Mouse (Mus musculus) activated CD4-positive, CD25-positive, alpha-beta regulatory T cell, adult 9 weeks (primary cell): ENCODE results near the gene Tesc. TPM values are rescaled to one million over a fixed set of nuclear protein-coding genes. Genes with fewer than 3 reads are reported as not detected.

Source experiments
- polyA plus RNA-seq: library from polyadenylated mRNA; unstranded; fragments of 100-300 nt; shearing (Covaris generic); gene quantifications from one replicate; pipeline ENCODE4 v1.2.1, GENCODE M21; 2017

The Tesc gene
- 22.0 TPM for polyA plus RNA-seq

GRCm38 (mm10) chr5:118027698-118028190 is at the start of gene Tesc:
Gene Tesc, plus strand, starts transcription at chr5:118027743.

Other genes starting within 250 kb of the Tesc start
- gene Nos1, start 246.7 kb upstream of the Tesc start, polyA plus RNA-seq, result 0.10 TPM
- 11.7 TPM for gene Fbxo21, start 51.0 kb upstream of the Tesc start, polyA plus RNA-seq
- gene Fbxw8, start 127.7 kb downstream of the Tesc start, polyA plus RNA-seq, result 3.4 TPM
- not detected for gene Hrk, start 136.9 kb downstream of the Tesc start, polyA plus RNA-seq
- not detected for gene Rnft2, start 217.4 kb downstream of the Tesc start, polyA plus RNA-seq
- 7.6 TPM for gene 2410131K14Rik, start 217.5 kb downstream of the Tesc start, polyA plus RNA-seq